Mouse (Mus musculus): ENCODE measurements around the gene Chchd6.

The Chchd6 gene

DNA sequence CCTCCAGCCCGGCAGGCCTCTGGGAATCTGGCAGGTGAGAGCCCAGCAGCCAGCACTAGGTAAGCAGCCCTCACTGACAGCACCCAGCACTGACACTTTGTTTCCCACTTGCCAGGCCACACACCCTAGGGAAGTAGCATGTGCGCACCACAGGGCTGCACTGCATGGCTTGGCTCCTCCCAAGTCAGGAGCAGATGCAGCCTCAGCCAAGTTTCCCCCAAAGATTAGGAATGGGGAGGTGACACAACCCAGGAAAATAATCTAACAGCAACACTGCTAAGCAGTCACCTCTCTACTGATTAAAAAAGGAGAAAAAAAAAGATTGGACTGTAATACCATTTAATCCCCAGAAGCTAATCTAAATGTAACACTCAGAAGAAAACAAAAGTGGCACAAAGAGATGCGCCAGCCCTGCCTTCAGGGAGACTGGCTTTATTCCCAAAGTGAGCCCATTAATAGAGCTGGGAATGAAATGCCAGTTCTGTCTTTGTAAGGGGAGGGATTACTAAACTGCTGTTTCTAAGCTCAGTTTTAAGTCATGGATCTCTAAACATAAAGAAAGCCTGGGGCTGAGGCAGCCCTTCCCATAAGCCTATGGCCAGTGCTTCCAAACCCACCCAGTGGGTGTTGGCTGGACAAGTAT, 188.1 kb downstream of the Chchd6 start:
- in situ Hi-C loops (cut with MboI) = no loop called here

GRCm38 (mm10) chr6:89404964-89405363, 190.5 kb downstream of the Chchd6 start:
- in situ Hi-C loops (cut with MboI) = no loop called here

DNA sequence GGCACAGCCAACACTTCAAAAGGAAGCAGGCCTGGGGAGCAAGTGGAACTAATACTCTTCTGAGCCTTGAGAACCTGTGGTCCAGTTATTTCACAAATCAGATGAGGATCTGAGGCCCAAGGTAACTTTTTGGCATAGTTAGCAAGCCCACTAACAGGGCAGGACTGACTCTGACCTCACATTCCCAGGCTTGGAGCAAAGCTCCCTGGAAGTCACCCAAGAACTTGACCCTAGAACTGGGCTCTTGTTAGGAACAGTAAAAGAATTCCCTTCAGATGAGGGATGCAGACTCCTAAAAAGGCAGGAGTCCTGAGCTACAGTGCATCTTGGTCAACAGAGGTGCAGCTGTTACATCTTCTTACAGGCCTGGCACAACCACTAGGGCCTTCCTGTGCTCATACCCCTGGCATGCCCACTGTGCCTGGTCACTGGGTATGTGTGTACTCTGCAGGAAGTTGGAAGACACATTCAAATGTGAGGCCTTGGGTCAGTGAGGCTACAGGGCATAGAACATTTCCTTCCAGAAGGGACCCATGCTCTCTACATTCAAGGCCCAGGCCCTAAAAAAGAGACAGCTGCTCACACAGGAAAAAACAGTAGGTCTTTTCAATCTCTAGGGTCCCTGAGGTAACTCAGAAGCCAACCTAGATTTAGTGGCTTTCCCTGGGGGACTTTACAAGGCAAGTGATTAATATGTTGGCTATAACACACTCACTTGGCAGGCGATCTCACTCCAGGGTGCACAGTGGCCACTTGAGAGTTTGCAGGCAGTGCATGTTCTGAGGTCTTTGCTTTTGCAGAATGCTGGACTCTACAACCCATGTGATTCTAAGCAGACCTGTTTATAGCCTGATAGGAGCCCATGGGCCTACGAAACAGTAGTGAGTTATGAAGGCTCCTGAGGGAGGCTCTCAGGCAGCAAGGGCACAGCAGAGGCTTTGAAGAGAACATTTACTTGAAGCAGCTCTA, 191.9 kb downstream of the Chchd6 start:
- in situ Hi-C loops (cut with MboI) = no loop called here

DNA sequence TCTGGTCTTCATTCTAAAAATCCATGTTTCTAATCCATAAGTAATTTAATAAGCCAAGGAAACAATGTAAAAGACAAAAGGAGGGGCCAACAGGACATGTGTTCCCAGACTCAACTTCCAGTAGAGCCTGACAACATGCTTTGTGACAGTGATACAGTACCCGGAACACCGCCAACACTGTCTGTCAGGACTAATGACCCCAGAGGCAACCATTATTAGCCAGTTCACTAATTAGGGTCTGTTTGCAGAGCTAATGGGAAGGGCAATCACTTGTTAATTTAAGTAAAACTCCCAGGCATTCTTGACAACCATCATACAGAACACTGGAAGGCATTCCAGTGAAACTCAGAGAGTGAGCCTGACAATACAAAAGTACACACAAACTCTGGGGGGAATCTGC, 193.0 kb downstream of the Chchd6 start:
- in situ Hi-C loops (cut with MboI) = no loop called here

DNA sequence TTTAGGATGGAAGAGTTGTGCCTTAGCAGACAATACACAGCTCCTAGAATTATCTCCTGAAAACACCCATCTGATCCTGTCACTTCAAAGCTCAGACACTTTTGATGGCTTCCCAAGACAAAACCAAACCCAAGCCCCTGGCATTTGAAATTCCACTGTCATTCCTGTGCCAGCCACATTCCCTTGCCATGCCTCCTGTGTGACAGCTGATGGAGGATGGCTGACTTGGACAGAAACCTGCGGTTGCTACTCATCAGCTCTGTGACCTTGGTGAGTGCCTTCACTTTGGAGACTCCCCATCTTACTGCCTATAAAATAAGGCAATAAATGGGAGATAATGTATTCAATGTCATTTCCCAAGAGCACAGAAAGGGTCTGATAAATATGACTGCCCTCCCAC, 195.9 kb downstream of the Chchd6 start:
- in situ Hi-C loops (cut with MboI) = no loop called here

DNA sequence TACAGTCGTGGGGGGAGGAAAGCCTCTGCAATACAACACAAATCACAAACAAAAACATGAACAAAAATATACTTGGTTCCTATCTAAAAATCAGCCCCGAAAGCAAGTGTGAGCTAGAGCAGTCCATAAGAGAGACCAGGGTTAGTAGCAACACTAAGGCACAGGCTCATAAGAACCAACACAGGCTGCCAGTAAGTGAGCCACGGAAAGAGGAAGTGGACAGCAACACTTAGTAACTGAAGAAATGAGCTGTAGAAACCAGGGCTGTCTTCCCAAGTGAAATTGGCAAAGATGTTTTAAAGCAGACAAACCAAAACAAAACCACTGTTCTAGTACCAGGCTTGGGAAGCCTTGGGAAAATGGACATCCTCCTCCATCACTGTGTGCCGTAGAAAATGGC, 197.5 kb downstream of the Chchd6 start:
- in situ Hi-C loops (cut with MboI) = no loop called here

- in situ Hi-C loops (cut with MboI) = no loop called here
Observed at GRCm38 (mm10) chr6:89393820-89394219, 201.6 kb downstream of the Chchd6 start.

- in situ Hi-C loops (cut with MboI) = no loop called here
Observed at GRCm38 (mm10) chr6:89392213-89392612, 203.2 kb downstream of the Chchd6 start.

DNA sequence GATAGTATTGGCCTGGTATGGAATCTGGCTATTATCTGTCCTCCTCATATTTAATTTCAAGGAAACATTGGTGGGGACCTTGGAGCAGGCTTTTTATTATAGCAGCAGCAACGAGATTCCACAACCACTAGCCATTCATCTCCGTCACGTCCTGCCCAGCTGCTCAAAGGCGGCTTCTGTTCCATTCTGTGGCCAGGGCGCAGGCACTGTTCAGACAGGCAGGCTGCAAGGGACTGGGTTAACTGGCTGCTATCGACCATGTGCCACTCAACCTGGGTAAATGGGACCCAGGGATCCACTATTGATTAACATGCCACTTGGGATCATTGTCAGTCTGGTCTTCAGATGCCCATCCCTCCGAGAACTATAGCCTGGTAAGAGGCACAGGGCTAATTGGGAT, 205.7 kb downstream of the Chchd6 start:
- in situ Hi-C loops (cut with MboI) = no loop called here

DNA sequence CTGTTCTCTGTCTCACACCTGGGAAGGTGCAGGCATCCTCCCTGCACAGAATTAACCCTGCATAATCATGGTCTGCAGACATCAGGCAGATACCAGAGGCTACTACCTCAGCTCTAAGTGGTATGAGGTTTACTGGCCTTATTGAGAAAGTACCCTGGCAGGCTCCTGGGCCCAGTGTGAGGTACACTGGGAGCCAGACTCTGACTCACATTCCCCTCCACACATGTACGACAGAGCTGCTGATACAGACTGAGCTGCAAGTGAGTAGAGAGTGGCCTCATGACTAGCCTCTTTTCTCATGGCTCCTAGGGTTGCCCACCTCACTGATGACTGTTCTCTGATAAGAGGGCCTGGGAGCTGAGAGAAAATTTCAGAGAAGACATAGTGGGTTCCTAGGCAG, 208.5 kb downstream of the Chchd6 start:
- in situ Hi-C loops (cut with MboI) = no loop called here

- in situ Hi-C loops (cut with MboI) = no loop called here
Observed at GRCm38 (mm10) chr6:89384699-89385098, 210.8 kb downstream of the Chchd6 start.

DNA sequence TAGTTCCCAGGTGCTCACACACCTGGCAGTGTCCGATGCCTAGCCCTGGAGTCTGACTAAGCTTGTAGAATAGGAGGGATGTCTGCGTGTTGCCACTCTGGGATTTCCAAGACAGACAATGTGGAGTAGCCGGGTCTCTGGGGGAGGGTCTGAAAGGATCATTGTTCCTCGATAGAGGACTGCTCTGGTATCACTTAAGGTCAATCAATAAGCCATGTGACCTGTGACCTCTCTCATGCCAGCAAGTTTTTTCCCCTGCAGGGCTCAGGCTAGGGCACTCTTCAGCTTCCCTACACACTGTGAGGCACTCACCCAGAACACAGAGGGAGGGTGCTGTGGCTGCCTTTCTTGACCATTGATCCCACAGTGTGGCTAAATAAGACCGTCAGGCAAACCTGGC, 213.6 kb downstream of the Chchd6 start:
- in situ Hi-C loops (cut with MboI) = no loop called here

DNA sequence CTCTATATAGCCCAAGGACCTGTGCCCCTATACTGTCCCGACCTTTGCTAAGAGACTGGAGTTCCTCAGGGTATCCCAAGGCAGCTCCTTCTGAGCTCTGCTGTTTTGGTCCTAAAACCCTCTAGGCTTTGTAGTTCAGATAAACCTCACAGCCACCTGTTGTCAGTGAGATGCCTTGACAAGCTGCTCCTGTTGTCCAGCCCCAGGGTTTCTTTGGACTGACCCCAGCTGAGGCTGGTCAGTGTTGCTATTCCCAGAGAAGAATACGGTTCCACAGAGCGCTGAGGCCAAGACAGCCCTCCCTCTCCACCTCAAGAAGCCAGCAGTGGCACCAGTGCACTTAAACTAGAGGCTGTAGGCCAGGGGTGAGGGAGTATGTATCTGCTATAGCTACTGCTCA, 214.3 kb downstream of the Chchd6 start:
- in situ Hi-C loops (cut with MboI) = no loop called here

- in situ Hi-C loops (cut with MboI) = no loop called here
Observed at GRCm38 (mm10) chr6:89380751-89381150, 214.7 kb downstream of the Chchd6 start.

DNA sequence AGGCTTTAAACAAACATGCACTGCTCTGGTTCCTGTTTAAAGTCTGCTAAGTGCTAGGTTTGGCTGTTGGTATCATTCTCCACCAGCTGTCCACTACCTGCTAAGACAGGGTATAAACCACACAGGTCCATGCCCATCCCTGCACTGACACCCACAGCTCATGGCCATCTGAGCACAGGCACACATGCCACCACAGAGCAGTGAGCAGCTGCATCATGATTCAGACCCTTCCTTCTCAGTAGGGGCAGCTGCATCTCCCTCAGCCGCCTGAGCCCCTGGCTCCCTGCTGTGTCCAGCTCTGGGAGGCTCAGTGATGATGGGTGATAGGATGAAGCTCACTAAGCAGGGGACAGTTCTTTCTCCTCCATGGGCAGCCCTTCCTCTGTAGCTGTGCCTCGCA, 217.2 kb downstream of the Chchd6 start:
- in situ Hi-C loops (cut with MboI) = no loop called here

- in situ Hi-C loops (cut with MboI) = no loop called here
Observed at GRCm38 (mm10) chr6:89368812-89369211, 226.6 kb downstream of the Chchd6 start.

- in situ Hi-C loops (cut with MboI) = no loop called here
Observed at GRCm38 (mm10) chr6:89364342-89364741, 231.1 kb downstream of the Chchd6 start.

GRCm38 (mm10) chr6:89363107-89363451, 232.4 kb downstream of the Chchd6 start:
- in situ Hi-C loops (cut with MboI) = no loop called here

DNA sequence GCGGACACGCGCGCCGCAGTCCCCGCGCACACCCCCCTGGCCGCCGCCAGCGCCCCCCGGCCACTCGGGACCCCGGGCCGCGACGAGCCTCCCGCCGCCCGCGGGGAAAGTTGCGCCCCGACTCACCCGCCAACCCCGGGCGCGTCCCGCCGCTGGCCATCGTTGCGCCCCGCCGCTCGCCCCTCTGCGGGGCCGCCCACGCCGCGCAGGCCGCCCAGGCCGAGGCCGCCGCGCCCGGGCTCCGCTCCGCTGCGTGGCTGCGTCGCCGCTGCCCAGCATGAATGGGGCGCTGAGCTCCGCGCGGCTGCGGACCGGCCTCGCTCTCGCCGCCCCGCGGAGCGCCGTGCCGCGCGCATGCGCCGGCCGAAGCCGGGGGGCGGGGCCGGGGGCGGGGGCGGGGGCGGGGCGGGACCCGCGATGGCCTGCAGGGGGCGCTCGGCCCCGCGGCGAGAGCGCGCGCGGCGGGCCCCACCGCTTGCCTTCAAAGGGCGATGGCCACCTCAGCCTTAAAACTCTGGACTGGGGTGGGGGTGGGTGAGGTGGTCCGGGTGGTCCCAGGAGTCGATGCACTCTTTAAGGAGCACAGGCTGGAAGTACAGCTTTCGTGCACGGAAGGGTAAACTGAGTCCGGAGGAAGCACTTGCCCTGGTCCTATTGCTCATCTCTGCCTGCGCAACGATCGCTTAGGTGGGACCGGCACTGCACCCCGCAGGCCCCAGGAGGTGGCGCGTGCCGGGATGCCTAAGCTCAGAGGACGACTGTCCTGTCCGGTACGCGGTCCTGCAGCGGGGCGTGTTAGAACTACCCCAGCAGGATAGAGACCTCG, 233.0 kb downstream of the Chchd6 start, which contains the start of gene Plxna1:
TSS of gene Plxna1 (minus strand) at position 340 of the 826 bp plus-strand sequence.
- in situ Hi-C loops (cut with MboI) = no loop called here

GRCm38 (mm10) chr6:89361418-89362280, 233.8 kb downstream of the Chchd6 start:
- in situ Hi-C loops (cut with MboI) = no loop called here

- in situ Hi-C loops (cut with MboI) = no loop called here
Observed at GRCm38 (mm10) chr6:89360709-89361417, 234.6 kb downstream of the Chchd6 start.

Measured in mature B cell (primary cell).